ENCODE assay signal across 13 mouse cellular contexts in the genomic region with DNA sequence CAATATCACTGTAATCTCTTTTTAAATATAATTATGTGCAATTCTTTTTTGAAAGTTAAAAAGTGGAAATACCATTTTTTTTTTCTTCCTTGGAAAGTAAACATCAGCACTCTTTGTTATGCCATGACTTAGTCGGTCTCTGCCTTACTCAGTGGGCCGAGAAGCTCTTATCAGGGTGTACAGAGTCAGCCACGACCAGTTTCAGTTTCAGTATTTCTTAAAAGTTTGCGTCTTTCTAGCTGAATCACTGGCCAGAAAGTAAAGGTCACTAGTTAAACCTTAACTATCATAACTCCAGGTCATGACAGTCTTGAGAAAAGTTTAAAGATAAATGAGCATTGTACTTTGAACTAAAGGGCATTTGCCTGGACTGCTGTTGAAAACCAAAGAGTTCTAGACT. TPM values are rescaled to one million over a fixed set of nuclear protein-coding genes. Genes with fewer than 3 reads are reported as not detected.
DNase-seq lines count a peak whose midpoint lies in the region; ATAC-seq lines count a peak whose summit lies in the region.
"Had no signal": no experiment of that assay in that cellular context is flagged by ENCODE, and none has a peak within 500 bp of the region (broad histone marks: within the 10 kb centered on the region; RNA-seq: fewer than 3 reads in every experiment).

No protein-coding gene starts in this region.

- H3K9me3 ChIP-seq in liver, embryonic 13.5 days (replicated peaks), result no peaks in the 10 kb centered on the region
- H3K9me3 ChIP-seq in stomach, embryonic 16.5 days (replicated peaks; ENCODE audit: control insufficient read depth, low read length), result no peaks in the 10 kb centered on the region
- H3K9me3 ChIP-seq: embryonic facial prominence, embryonic 10.5 days; heart, embryonic 15.5 days; limb, embryonic 12.5 days had no signal

- H3K4me2 ChIP-seq in liver, embryonic 13.5 days, result peak overlapping the region; percentile 39
- peak overlapping the region; percentile 5; the same call in 1 of the 2 replicates for H3K4me2 ChIP-seq in stomach, embryonic 16.5 days (ENCODE audit: low read depth, low read length)
- H3K4me2 ChIP-seq: heart, embryonic 15.5 days; limb, embryonic 12.5 days; midbrain, embryonic 11.5 days had no signal

- no peak overlapping the region for H3K27ac ChIP-seq in liver, embryonic 13.5 days
- 0 out of 2 replicates have a peak overlapping the region, but pooled peaks have one; percentile 4 for H3K27ac ChIP-seq in stomach, embryonic 16.5 days (ENCODE audit: low read length)
- H3K27ac ChIP-seq: embryonic facial prominence, embryonic 10.5 days; heart, embryonic 15.5 days; limb, embryonic 12.5 days had no signal

- WGBS in liver, embryonic 13.5 days (ENCODE audit: insufficient replicate concordance), result 2% methylated on average over 4 of the region's 4 CpGs
- 50% methylated on average over 4 of the region's 4 CpGs for WGBS in stomach, embryonic 16.5 days

- no peaks in the 10 kb centered on the region for H3K27me3 ChIP-seq in liver, embryonic 13.5 days
- no peaks in the 10 kb centered on the region for H3K27me3 ChIP-seq in stomach, embryonic 16.5 days (ENCODE audit: control insufficient read depth, insufficient read depth, low read length)
- H3K27me3 ChIP-seq: heart, embryonic 15.5 days; limb, embryonic 12.5 days had no signal

- ATAC-seq in granulocyte monocyte progenitor cell, adult 5-6 weeks (replicated peaks; ENCODE audit: poor library complexity, severe bottlenecking), result peak; percentile 62
- ATAC-seq in liver, embryonic 13.5 days (ENCODE audit: low read depth), result peak; percentile 71; the same call in 1 of the 2 replicates
- ATAC-seq in stomach, embryonic 16.5 days (ENCODE audit: insufficient read depth, low FRiP score), result peak; percentile 89; the same call in 1 of the 2 replicates

- intact Hi-C loops in gastrocnemius, postnatal 14 days (cut with DNase I; ENCODE audit: low total_unique reads), result no loop called here

- peak; percentile 89 for DNase-seq in kidney, adult 9 months
- DNase-seq in kidney, adult 18-20 months, result no peak
- DNase-seq in liver, embryonic 13.5 days, result no peak
- no peak for DNase-seq in gastrocnemius, postnatal 25 days
- DNase-seq in right cerebral cortex, postnatal 10 days (ENCODE audit: low spot score in 2 of 2), result no peak
- no peak for DNase-seq in gastrocnemius, postnatal 14 days
- DNase-seq: cerebellum, adult 11 months had no signal

- H3K9ac ChIP-seq in liver, embryonic 13.5 days, result no peak overlapping the region
- no peak overlapping the region for H3K9ac ChIP-seq in stomach, embryonic 16.5 days (ENCODE audit: low read length)
- H3K9ac ChIP-seq: heart, embryonic 15.5 days; limb, embryonic 12.5 days had no signal

- H3K4me3 ChIP-seq in liver, embryonic 13.5 days (replicated peaks), result peak overlapping the region; percentile 30
- no peak overlapping the region for H3K4me3 ChIP-seq in stomach, embryonic 16.5 days (replicated peaks; ENCODE audit: low read length)
- H3K4me3 ChIP-seq: embryonic facial prominence, embryonic 10.5 days; heart, embryonic 15.5 days; limb, embryonic 12.5 days had no signal

- no peaks in the 10 kb centered on the region for H3K36me3 ChIP-seq in liver, embryonic 13.5 days
- no peaks in the 10 kb centered on the region for H3K36me3 ChIP-seq in stomach, embryonic 16.5 days (ENCODE audit: control insufficient read depth, insufficient read depth, low read length)
- H3K36me3 ChIP-seq: embryonic facial prominence, embryonic 10.5 days; limb, embryonic 12.5 days had no signal

- peaks cover 14% of the 10 kb centered on the region for H3K4me1 ChIP-seq in liver, embryonic 13.5 days (replicated peaks)
- H3K4me1 ChIP-seq in stomach, embryonic 16.5 days (ENCODE audit: control insufficient read depth, insufficient read depth, low read length), result no peaks in the 10 kb centered on the region
- H3K4me1 ChIP-seq: embryonic facial prominence, embryonic 10.5 days; limb, embryonic 12.5 days had no signal

RNA-seq across cellular contexts. Expression of gene Wdpcp, which starts 22.3 kb away (rescaled TPM):
- 5.7 and 12.8 TPM in 2 replicates for total RNA-seq in granulocyte monocyte progenitor cell, adult 5-6 weeks (2014; fragmentation: Nextera tagmentation)
- total RNA-seq in granulocyte monocyte progenitor cell, adult 5-6 weeks (2017), result 17.7 and 18.2 TPM in 2 replicates
- polyA plus RNA-seq in liver, embryonic 13.5 days (2015; fragmentation: Nextera tagmentation; extraction: Ambion mirVana), result 1.5 and 2.4 TPM in 2 replicates
- polyA plus RNA-seq in stomach, embryonic 16.5 days (2015; fragmentation: Nextera tagmentation; extraction: Ambion mirVana), result 8.9 and 9.2 TPM in 2 replicates
- total RNA-seq in gastrocnemius, postnatal 25 days (2021), result 1 to 10 TPM; 2.7 to 2.8 TPM
- total RNA-seq in gastrocnemius, postnatal 14 days (2021), result 1 to 10 TPM; 2.8 to 4.8 TPM

RNA-seq across cellular contexts. Expression of gene Mdh1, which starts 22.4 kb away (rescaled TPM):
- total RNA-seq in granulocyte monocyte progenitor cell, adult 5-6 weeks (2014; fragmentation: Nextera tagmentation), result 223 and 328 TPM in 2 replicates
- 208 and 232 TPM in 2 replicates for total RNA-seq in granulocyte monocyte progenitor cell, adult 5-6 weeks (2017)
- polyA plus RNA-seq in liver, embryonic 13.5 days (2015; fragmentation: Nextera tagmentation; extraction: Ambion mirVana), result 176 and 184 TPM in 2 replicates
- polyA plus RNA-seq in stomach, embryonic 16.5 days (2015; fragmentation: Nextera tagmentation; extraction: Ambion mirVana), result 443 and 498 TPM in 2 replicates
- total RNA-seq in gastrocnemius, postnatal 25 days (2021), result 100 to 1,000 TPM; 656 to 719 TPM
- total RNA-seq in gastrocnemius, postnatal 14 days (2021), result 100 to 1,000 TPM; 459 to 595 TPM
